13 mouse cellular contexts compared by ENCODE assay signal in genomic region chr14:59759900-59760493, GRCm38 (mm10).
DNase-seq lines count a peak whose midpoint lies in the region; ATAC-seq and TF ChIP-seq lines count a peak whose summit lies in the region.
"Had no signal": no experiment of that assay in that cellular context is flagged by ENCODE, and none has a peak within 500 bp of the region (broad histone marks: within the 10 kb centered on the region; RNA-seq: fewer than 3 reads in every experiment).

No protein-coding gene starts in this region.

- no peak for TF ChIP-seq POLR2A in kidney, adult 2 months (IDR thresholded peaks at IDR 0.05; ENCODE audit: low read depth, low read length)

- no peaks in the 10 kb centered on the region for H3K9me3 ChIP-seq in kidney, embryonic 14.5 days (ENCODE audit: control insufficient read depth, low read length)
- H3K9me3 ChIP-seq in kidney, postnatal 0 days (replicated peaks; ENCODE audit: low read length): no peaks in the 10 kb centered on the region
- H3K9me3 ChIP-seq: liver, embryonic 12.5 days had no signal

- H3K27ac ChIP-seq in kidney, adult 2 months (ENCODE audit: insufficient read depth, low read depth, low read length): no peak overlapping the region; the same call in 1 of the 2 replicates
- no peak overlapping the region for H3K27ac ChIP-seq in kidney, embryonic 14.5 days (ENCODE audit: low read depth, low read length)
- no peak overlapping the region for H3K27ac ChIP-seq in kidney, postnatal 0 days
- H3K27ac ChIP-seq: liver, embryonic 12.5 days had no signal

- no peak overlapping the region for H3K4me3 ChIP-seq in kidney, adult 2 months (ENCODE audit: insufficient read depth, low read depth, low read length)
- no peak overlapping the region for H3K4me3 ChIP-seq in kidney, embryonic 14.5 days (ENCODE audit: low read length)
- no peak overlapping the region for H3K4me3 ChIP-seq in kidney, postnatal 0 days (replicated peaks; ENCODE audit: low read depth, low read length)
- H3K4me3 ChIP-seq: liver, embryonic 12.5 days; myocyte had no signal

- no peak overlapping the region for H3K4me2 ChIP-seq in kidney, embryonic 14.5 days (replicated peaks; ENCODE audit: low read depth, low read length)
- H3K4me2 ChIP-seq in kidney, postnatal 0 days (ENCODE audit: low read length): no peak overlapping the region
- H3K4me2 ChIP-seq: liver, embryonic 12.5 days had no signal

- no peak overlapping the region for H3K9ac ChIP-seq in kidney, embryonic 14.5 days (ENCODE audit: low read depth, low read length)
- no peak overlapping the region for H3K9ac ChIP-seq in kidney, postnatal 0 days (ENCODE audit: low read depth, low read length)
- H3K9ac ChIP-seq: liver, embryonic 12.5 days had no signal

- peak; percentile 63 for DNase-seq in kidney, adult 2 months
- DNase-seq in gastrocnemius, adult 18-20 months (ENCODE audit: low spot score): peak; percentile 71
- peak; percentile 18 for DNase-seq in kidney, postnatal 0 days (ENCODE audit: low spot score)
- DNase-seq in layer of hippocampus, adult 8-10 months (ENCODE audit: low spot score in 2 of 2): no peak
- DNase-seq in embryo, embryonic 10.5 days (ENCODE audit: low spot score): no peak
- DNase-seq in layer of hippocampus, adult 9-10 months (ENCODE audit: low spot score): no peak
- DNase-seq: adrenal gland, adult 2 months; cerebellum, adult 11 months; thymus, postnatal 25 days had no signal

- ATAC-seq in kidney, embryonic 14.5 days (ENCODE audit: low FRiP score, low TSS enrichment): no peak
- ATAC-seq in kidney, postnatal 0 days (replicated peaks; ENCODE audit: low FRiP score, low read depth): no peak
- ATAC-seq in megakaryocyte progenitor cell, adult 5-6 weeks (replicated peaks; ENCODE audit: poor library complexity): peak; percentile 49; the same call in 1 of the 2 replicates
- ATAC-seq: liver, embryonic 12.5 days had no signal

- 46% methylated on average over 12 of the region's 12 CpGs for WGBS in kidney, adult 2 months
- 67% methylated on average over 12 of the region's 12 CpGs for WGBS in kidney, embryonic 14.5 days
- 49% methylated on average over 12 of the region's 12 CpGs for WGBS in kidney, postnatal 0 days

- H3K27me3 ChIP-seq in kidney, adult 2 months (replicated peaks; ENCODE audit: control insufficient read depth, insufficient read depth, low read length): no peaks in the 10 kb centered on the region
- H3K27me3 ChIP-seq in kidney, embryonic 14.5 days (ENCODE audit: control insufficient read depth, insufficient read depth, low read length): no peaks in the 10 kb centered on the region
- H3K27me3 ChIP-seq in kidney, postnatal 0 days (ENCODE audit: insufficient read depth, low read length): no peaks in the 10 kb centered on the region
- H3K27me3 ChIP-seq: liver, embryonic 12.5 days had no signal

- no peaks in the 10 kb centered on the region for H3K36me3 ChIP-seq in kidney, adult 2 months (ENCODE audit: control insufficient read depth, insufficient read depth, low read length)
- H3K36me3 ChIP-seq in kidney, embryonic 14.5 days (ENCODE audit: control insufficient read depth, insufficient read depth, low read length): no peaks in the 10 kb centered on the region
- H3K36me3 ChIP-seq in kidney, postnatal 0 days (ENCODE audit: insufficient read depth, low read length): no peaks in the 10 kb centered on the region
- H3K36me3 ChIP-seq: liver, embryonic 12.5 days had no signal

- no peak for TF ChIP-seq CTCF in kidney, adult 2 months (conservative IDR thresholded peaks at IDR 0.05; ENCODE audit: insufficient read depth, insufficient read length, low read depth, low read length)
- no peak for TF ChIP-seq CTCF in kidney, postnatal 0 days (IDR thresholded peaks at IDR 0.05; ENCODE audit: low read depth)

- peaks cover 4% of the 10 kb centered on the region; the same call in 1 of the 2 replicates for H3K4me1 ChIP-seq in kidney, adult 2 months (ENCODE audit: control insufficient read depth, insufficient read depth, low read length)
- H3K4me1 ChIP-seq in kidney, embryonic 14.5 days (ENCODE audit: control insufficient read depth, insufficient read depth, low read length): no peaks in the 10 kb centered on the region
- H3K4me1 ChIP-seq in kidney, postnatal 0 days (replicated peaks; ENCODE audit: insufficient read depth, low read length): no peaks in the 10 kb centered on the region
- H3K4me1 ChIP-seq: liver, embryonic 12.5 days had no signal

Comparison
In these comparisons a context has a peak if more than half of its experiments do, and no peak if none do; other contexts are left out.
1. DNase-seq: peak in kidney, adult 2 months (single experiment), gastrocnemius, adult 18-20 months (single experiment) and kidney, postnatal 0 days (single experiment); none in layer of hippocampus, adult 8-10 months (0 of 2), embryo, embryonic 10.5 days (single experiment) and layer of hippocampus, adult 9-10 months (single experiment).